Mouse (Mus musculus) intestine, embryonic 16.5 days (tissue): ENCODE measurements around the gene Scd3. TPM values are rescaled to one million over a fixed set of nuclear protein-coding genes. Genes with fewer than 3 reads are reported as not detected.

Source experiments
- ATAC-seq: fragments of 200-750 bp; cut with Nextera tagmentation; 2 replicates; pipeline ENCODE4 v1.8.0; 2017; ENCODE audit warnings: moderate TSS enrichment, moderate library complexity
- H3K27ac ChIP-seq: fragments of 300-500 bp; sonication (generic); 2 replicates; pipeline ENCODE4 v1.5.1; 2014; ENCODE audit warnings: mild to moderate bottlenecking, low read length
- H3K27me3 ChIP-seq: fragments of 300-500 bp; sonication (generic); replicated peaks from 2 replicates; pipeline ENCODE4 v1.6.1; 2014; ENCODE audit warnings: low read length, control low read depth, mixed read lengths; ENCODE audit not compliant: control insufficient read depth, insufficient read depth
- H3K36me3 ChIP-seq: fragments of 300-500 bp; sonication (generic); 2 replicates; pipeline ENCODE4 v1.6.1; 2014; ENCODE audit warnings: low read length, control low read depth; ENCODE audit not compliant: control insufficient read depth, insufficient read depth
- H3K4me1 ChIP-seq: fragments of 300-500 bp; sonication (generic); 2 replicates; pipeline ENCODE4 v1.6.1; 2014; ENCODE audit warnings: low read length, control low read depth, mixed read lengths; ENCODE audit not compliant: control insufficient read depth, insufficient read depth
- H3K4me2 ChIP-seq: fragments of 300-500 bp; sonication (generic); 2 replicates; pipeline ENCODE4 v1.6.1; 2014; ENCODE audit warnings: low read depth, low read length, control low read depth
- H3K4me3 ChIP-seq: fragments of 300-500 bp; sonication (generic); 2 replicates; pipeline ENCODE4 v1.5.1; 2014; ENCODE audit warnings: mild to moderate bottlenecking, low read length
- H3K9ac ChIP-seq: fragments of 300-500 bp; sonication (generic); 2 replicates; pipeline ENCODE4 v1.6.1; 2014; ENCODE audit warnings: low read depth, low read length
- H3K9me3 ChIP-seq: fragments of 300-500 bp; sonication (generic); 2 replicates; pipeline ENCODE4 v1.6.1; 2016; ENCODE audit warnings: low read length, control low read depth; ENCODE audit not compliant: control insufficient read depth
- WGBS: fragments of 180-500 bp; shearing (Covaris S2); extraction: QIAGEN DNeasy Blood & Tissue Kit; methylation state at CpG from one replicate; pipeline ENCODE4 v1.1.7; 2014; 5-methylcytosine and 5-hydroxymethylcytosine counted together
- polyA plus RNA-seq: library from polyadenylated mRNA; unstranded; fragments of >200 nt; fragmentation: Nextera tagmentation; extraction: Ambion mirVana; gene quantifications from 2 replicates; pipeline ENCODE4 v1.2.1, GENCODE M21; 2015

The Scd3 gene
- polyA plus RNA-seq: 0.12 and 0.27 TPM in 2 replicates

GRCm38 (mm10) chr19:44203015-44203564 lies at the start of gene Scd3:
Scd3 (plus strand) TSS chr19:44203269.
- Histone ChIP-seq H3K27ac (no peak within 1 kb of the TSS), H3K36me3 (no peaks in the 10 kb centered on the region), H3K9ac (no peak within 1 kb of the TSS), H3K4me1 (no peaks in the 10 kb centered on the region), H3K27me3 (no peaks in the 10 kb centered on the region), H3K4me2 (no peak within 1 kb of the TSS), H3K9me3 (no peaks in the 10 kb centered on the region), H3K4me3 (no peak within 1 kb of the TSS)
- no peak for ATAC-seq
- WGBS: 96% methylated on average over 9 of the region's 9 CpGs

- 74% methylated on average over 5 of the region's 5 CpGs for WGBS
- H3K27ac ChIP-seq: no peak overlapping the region
- peaks cover 4% of the 10 kb centered on the region; the same call in 1 of the 2 replicates for H3K27me3 ChIP-seq
- no peaks in the 10 kb centered on the region for H3K4me1 ChIP-seq
- no peak overlapping the region for H3K4me2 ChIP-seq
- ATAC-seq: no peak
- H3K36me3 ChIP-seq: no peaks in the 10 kb centered on the region
- no peak overlapping the region for H3K4me3 ChIP-seq
- no peak overlapping the region for H3K9ac ChIP-seq
- no peaks in the 10 kb centered on the region for H3K9me3 ChIP-seq
Observed at GRCm38 (mm10) chr19:44153781-44154180, 49.3 kb upstream of the Scd3 start.

GRCm38 (mm10) chr19:44157005-44157404 lies 46.1 kb upstream of the Scd3 start:
- Histone ChIP-seq H3K4me1 (no peaks in the 10 kb centered on the region), H3K36me3 (no peaks in the 10 kb centered on the region), H3K9me3 (no peaks in the 10 kb centered on the region), H3K27me3 (peaks cover 4% of the 10 kb centered on the region; the same call in 1 of the 2 replicates), H3K4me2 (no peak overlapping the region), H3K27ac (no peak overlapping the region), H3K9ac (no peak overlapping the region), H3K4me3 (no peak overlapping the region)
- WGBS: 94% methylated on average over 10 of the region's 10 CpGs
- ATAC-seq: no peak

DNA sequence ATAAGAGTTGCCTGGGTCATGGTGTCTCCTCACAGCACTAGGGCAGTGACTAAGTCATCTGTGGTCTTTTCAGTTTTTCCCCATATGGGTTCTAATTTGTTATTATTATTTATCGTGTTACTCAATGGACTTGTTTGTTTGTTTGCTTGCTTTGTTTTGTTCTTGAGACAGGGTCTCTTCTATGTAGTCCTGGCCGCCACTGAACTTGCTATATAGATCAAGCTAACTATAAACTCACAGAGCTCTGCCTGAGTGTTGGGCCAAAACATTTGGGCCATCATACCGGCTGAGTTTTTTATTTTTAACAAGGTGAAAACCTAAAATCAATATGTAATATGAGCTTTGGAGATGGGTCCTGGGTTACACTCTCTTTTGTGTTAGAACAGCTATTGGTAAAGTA lies 43.7 kb upstream of the Scd3 start:
- 82% methylated on average over 3 of the region's 3 CpGs for WGBS
- Histone ChIP-seq H3K4me1 (no peaks in the 10 kb centered on the region), H3K36me3 (no peaks in the 10 kb centered on the region), H3K27me3 (0 out of 2 replicates have a peak, but pooled peaks cover 3% of the 10 kb centered on the region), H3K4me2 (no peak overlapping the region), H3K9me3 (no peaks in the 10 kb centered on the region), H3K27ac (no peak overlapping the region), H3K9ac (no peak overlapping the region), H3K4me3 (no peak overlapping the region)
- no peak for ATAC-seq

DNA sequence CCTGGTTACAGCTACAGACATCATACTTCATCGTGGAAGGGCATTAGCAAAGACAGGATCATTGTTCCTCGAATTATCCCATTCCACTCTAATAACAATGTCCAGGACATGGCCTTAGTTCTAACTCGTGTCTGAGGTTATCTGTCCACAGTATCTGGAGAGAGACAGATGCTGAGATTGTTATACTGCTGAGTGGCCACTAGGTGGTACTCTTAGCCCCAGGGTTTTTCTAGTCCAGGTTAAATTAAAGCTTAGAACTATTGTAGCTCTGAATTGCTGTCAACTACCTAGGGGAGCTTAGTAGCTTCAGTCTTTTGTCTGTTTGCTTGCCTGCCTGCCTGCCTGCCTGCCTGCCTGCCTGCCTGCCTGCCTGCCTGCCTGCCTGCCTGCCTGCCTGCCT lies 41.6 kb upstream of the Scd3 start:
- H3K4me3 ChIP-seq: no peak overlapping the region
- no peak overlapping the region for H3K27ac ChIP-seq
- 11% methylated on average over 3 of the region's 3 CpGs for WGBS
- no peak for ATAC-seq
- H3K9me3 ChIP-seq: no peaks in the 10 kb centered on the region
- no peaks in the 10 kb centered on the region for H3K27me3 ChIP-seq
- no peak overlapping the region for H3K4me2 ChIP-seq
- H3K9ac ChIP-seq: no peak overlapping the region
- no peaks in the 10 kb centered on the region for H3K36me3 ChIP-seq
- H3K4me1 ChIP-seq: no peaks in the 10 kb centered on the region

GRCm38 (mm10) chr19:44174835-44175234 lies 28.2 kb upstream of the Scd3 start:
- Histone ChIP-seq H3K27ac (no peak overlapping the region), H3K4me1 (no peaks in the 10 kb centered on the region), H3K4me2 (no peak overlapping the region), H3K9me3 (no peaks in the 10 kb centered on the region), H3K4me3 (no peak overlapping the region), H3K9ac (no peak overlapping the region), H3K36me3 (no peaks in the 10 kb centered on the region), H3K27me3 (no peaks in the 10 kb centered on the region)
- ATAC-seq: no peak
- 63% methylated on average over 8 of the region's 8 CpGs for WGBS

DNA sequence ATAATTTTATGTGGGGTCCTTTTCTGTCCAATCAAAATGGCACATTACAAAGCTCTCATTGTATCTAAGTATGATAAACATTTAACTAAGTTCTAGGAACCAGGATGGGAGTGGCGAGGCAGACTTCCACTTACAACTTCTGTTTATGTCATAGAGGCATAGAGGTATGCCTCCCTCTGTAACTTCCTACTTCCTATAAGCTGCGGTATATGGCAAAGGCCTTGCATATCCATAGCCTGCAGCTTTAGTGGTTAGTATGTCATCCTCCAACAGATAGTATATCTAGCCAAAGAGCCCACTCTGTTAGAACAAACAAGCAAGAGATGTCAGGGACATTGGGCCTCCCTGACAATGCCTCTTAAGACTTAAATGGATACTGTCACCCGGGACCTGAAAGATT lies 26.3 kb upstream of the Scd3 start:
- H3K27me3 ChIP-seq: no peaks in the 10 kb centered on the region
- H3K9me3 ChIP-seq: no peaks in the 10 kb centered on the region
- ATAC-seq: no peak
- no peak overlapping the region for H3K4me3 ChIP-seq
- no peaks in the 10 kb centered on the region for H3K36me3 ChIP-seq
- H3K4me2 ChIP-seq: no peak overlapping the region
- no peaks in the 10 kb centered on the region for H3K4me1 ChIP-seq
- WGBS: 81% methylated on average over 3 of the region's 3 CpGs
- H3K27ac ChIP-seq: no peak overlapping the region
- H3K9ac ChIP-seq: no peak overlapping the region

DNA sequence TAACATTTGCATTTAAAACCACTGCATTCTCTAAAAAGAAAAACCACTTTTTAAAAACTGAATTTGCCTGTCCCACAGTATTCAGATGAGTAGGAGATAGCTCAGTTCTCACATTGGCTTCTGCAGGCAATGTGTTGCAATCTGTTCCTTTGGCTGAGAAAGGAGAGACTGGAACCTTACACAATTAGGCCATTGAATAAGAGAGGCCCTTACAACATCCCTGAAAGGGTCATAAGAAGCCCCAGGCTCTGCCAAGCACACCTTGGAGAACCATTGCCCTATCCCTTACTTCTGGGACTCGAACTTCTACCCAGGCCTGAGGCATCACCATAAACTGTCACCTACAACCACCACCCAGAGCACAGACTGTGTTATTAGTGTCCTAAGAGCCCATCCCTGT lies 22.6 kb upstream of the Scd3 start:
- Histone ChIP-seq H3K4me1 (no peaks in the 10 kb centered on the region), H3K4me3 (no peak overlapping the region), H3K27ac (no peak overlapping the region), H3K27me3 (no peaks in the 10 kb centered on the region), H3K9me3 (no peaks in the 10 kb centered on the region), H3K4me2 (no peak overlapping the region), H3K9ac (no peak overlapping the region), H3K36me3 (no peaks in the 10 kb centered on the region)
- 88% methylated on average over 1 of the region's 1 CpGs for WGBS
- no peak for ATAC-seq

- Histone ChIP-seq H3K9ac (no peak overlapping the region), H3K4me1 (no peaks in the 10 kb centered on the region), H3K36me3 (no peaks in the 10 kb centered on the region), H3K27me3 (no peaks in the 10 kb centered on the region), H3K9me3 (no peaks in the 10 kb centered on the region), H3K27ac (no peak overlapping the region), H3K4me2 (no peak overlapping the region), H3K4me3 (no peak overlapping the region)
- 68% methylated on average over 3 of the region's 3 CpGs for WGBS
- no peak for ATAC-seq
Observed at GRCm38 (mm10) chr19:44183968-44184367, 19.1 kb upstream of the Scd3 start.

DNA sequence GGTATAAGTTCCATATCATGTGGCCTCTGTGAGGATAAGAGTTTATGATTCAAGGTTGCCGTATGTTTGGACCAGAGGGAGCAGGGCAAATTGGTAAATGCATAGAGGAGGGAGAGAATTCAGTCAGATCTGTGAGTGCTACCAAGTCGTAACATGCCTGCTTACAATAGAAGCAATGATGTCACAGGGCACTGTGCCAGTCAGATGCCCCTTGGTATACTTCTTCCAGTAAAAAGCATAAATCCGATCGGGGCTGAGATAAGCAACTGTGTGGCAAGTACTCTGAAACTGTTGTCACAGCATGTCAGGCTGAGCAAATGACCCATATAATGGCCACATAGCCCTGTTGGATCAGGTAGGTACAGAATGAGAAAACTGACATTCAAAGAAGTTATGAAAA lies 14.0 kb upstream of the Scd3 start:
- H3K27me3 ChIP-seq: no peaks in the 10 kb centered on the region
- H3K27ac ChIP-seq: no peak overlapping the region
- H3K4me3 ChIP-seq: no peak overlapping the region
- WGBS: 80% methylated on average over 4 of the region's 4 CpGs
- no peak overlapping the region for H3K4me2 ChIP-seq
- no peaks in the 10 kb centered on the region for H3K9me3 ChIP-seq
- H3K36me3 ChIP-seq: no peaks in the 10 kb centered on the region
- no peak overlapping the region for H3K9ac ChIP-seq
- ATAC-seq: no peak
- no peaks in the 10 kb centered on the region for H3K4me1 ChIP-seq
